Mouse (Mus musculus) stomach, postnatal 0 days (tissue): ENCODE data around the gene Lsm2.

ENCODE experiments used
- CTCF ChIP-seq: IDR thresholded peaks from 2 replicates; pipeline ENCODE4 v1.5.1; 2016; ENCODE audit warnings: antibody characterized with exemption, low read depth, mild to moderate bottlenecking, moderate library complexity
- EP300 ChIP-seq: optimal IDR thresholded peaks from 2 replicates; pipeline ENCODE3; 2016; ENCODE audit warnings: antibody characterized with exemption

GRCm38 (mm10) chr17:35020551-35020950, 38.9 kb downstream of the Lsm2 start:
- TF ChIP-seq CTCF (no peak), EP300 (no peak)
